Mouse (Mus musculus) left cerebral cortex, adult 18-20 months (tissue): ENCODE data around the gene Chmp4b. TPM values are rescaled to one million over a fixed set of nuclear protein-coding genes. Genes with fewer than 3 reads are reported as not detected.

ENCODE experiments used
- DNase-seq, 2 experiments: peaks; one replicate each; pipeline ENCODE4 v3.0.0; 2021 to 2022; ENCODE audit warnings: low spot score in 2 of 2, mixed read lengths in 1 of 2
- total RNA-seq, 2 experiments: library from RNA; stranded (reverse); gene quantifications; 2 replicates each; pipeline ENCODE4 v1.2.3; 2021

Chmp4b gene
- total RNA-seq, 2 experiments from 2014 or later, result 222 to 229 TPM

- DNase-seq, result no peak
Observed at GRCm38 (mm10) chr2:154680337-154680736, 28.8 kb downstream of the Chmp4b start.

- no peak for DNase-seq
Observed at GRCm38 (mm10) chr2:154680941-154681340, 29.4 kb downstream of the Chmp4b start.

- no peak for DNase-seq
Observed at GRCm38 (mm10) chr2:154682712-154683111, 31.2 kb downstream of the Chmp4b start.

- no peak for DNase-seq
Observed at GRCm38 (mm10) chr2:154684901-154685470, 33.5 kb downstream of the Chmp4b start.

- no peak for DNase-seq
Observed at GRCm38 (mm10) chr2:154685772-154686171, 34.3 kb downstream of the Chmp4b start.

GRCm38 (mm10) chr2:154686819-154687218, 35.3 kb downstream of the Chmp4b start:
- DNase-seq, result no peak

GRCm38 (mm10) chr2:154689391-154689790, 37.9 kb downstream of the Chmp4b start:
- DNase-seq, result no peak

- DNase-seq, result no peak
Observed at GRCm38 (mm10) chr2:154690959-154691358, 39.5 kb downstream of the Chmp4b start.

GRCm38 (mm10) chr2:154693186-154693940, 41.9 kb downstream of the Chmp4b start:
- no peak for DNase-seq

- no peak for DNase-seq
Observed at GRCm38 (mm10) chr2:154693941-154694256, 42.4 kb downstream of the Chmp4b start.

GRCm38 (mm10) chr2:154695690-154696089, 44.2 kb downstream of the Chmp4b start:
- no peak for DNase-seq

- DNase-seq, result no peak
Observed at GRCm38 (mm10) chr2:154696660-154697059, 45.2 kb downstream of the Chmp4b start.

- no peak for DNase-seq
Observed at GRCm38 (mm10) chr2:154699360-154699759, 47.9 kb downstream of the Chmp4b start.

- DNase-seq, result no peak
Observed at GRCm38 (mm10) chr2:154700177-154700576, 48.7 kb downstream of the Chmp4b start.

GRCm38 (mm10) chr2:154702637-154703315, 51.3 kb downstream of the Chmp4b start:
- peak; percentile 66 to 79 for DNase-seq

GRCm38 (mm10) chr2:154706526-154707280, 55.2 kb downstream of the Chmp4b start:
- no peak for DNase-seq

GRCm38 (mm10) chr2:154707284-154707683, 55.8 kb downstream of the Chmp4b start:
- DNase-seq, result no peak

GRCm38 (mm10) chr2:154707830-154708385, 56.4 kb downstream of the Chmp4b start:
- no peak for DNase-seq

GRCm38 (mm10) chr2:154711701-154712100, 60.2 kb downstream of the Chmp4b start:
- DNase-seq, result no peak

- DNase-seq, result peak; percentile 57 to 73
Observed at GRCm38 (mm10) chr2:154712271-154712677, 60.8 kb downstream of the Chmp4b start.

- DNase-seq, result peak in 1 of 2 experiments; percentile 19
Observed at GRCm38 (mm10) chr2:154713083-154713482, 61.6 kb downstream of the Chmp4b start.
